Mouse (Mus musculus) myocyte (in vitro differentiated cells): ENCODE results near the gene Gm29276. TPM values are rescaled to one million over a fixed set of nuclear protein-coding genes. Genes with fewer than 3 reads are reported as not detected.
"Not testable (repeated sequence)": the region's sequence is repeated elsewhere in the genome, so short reads cannot be mapped to it uniquely, and the experiment has no call there.

Experiments used
- H3K27me3 ChIP-seq: one replicate; pipeline ENCODE4 v1.6.1; 2011; ENCODE audit not compliant: control insufficient read depth, insufficient read depth, insufficient read length
- H3K36me3 ChIP-seq: one replicate; pipeline ENCODE4 v1.6.1; 2011; ENCODE audit not compliant: control insufficient read depth, insufficient read depth
- H3K4me2 ChIP-seq: one replicate; pipeline ENCODE4 v1.6.1; 2011; ENCODE audit warnings: low read depth, control low read depth
- H3K4me3 ChIP-seq: one replicate; pipeline ENCODE4 v1.5.1; 2011; ENCODE audit warnings: mild to moderate bottlenecking, control low read depth, moderate library complexity
- H3K79me2 ChIP-seq: one replicate; pipeline ENCODE4 v1.6.1; 2011; ENCODE audit not compliant: control insufficient read depth, insufficient read depth
- H3ac ChIP-seq: one replicate; pipeline ENCODE4 v1.6.1; 2011; ENCODE audit not compliant: control insufficient read depth, insufficient read length
- polyA plus RNA-seq: library from polyadenylated mRNA; unstranded; fragments of >200 nt; fragmentation: generic; extraction: Trizol; gene quantifications from one replicate; pipeline ENCODE4 v1.2.1, GENCODE M21; 2012; ENCODE audit warnings: missing spikeins

Gene Gm29276
- not detected for polyA plus RNA-seq

DNA sequence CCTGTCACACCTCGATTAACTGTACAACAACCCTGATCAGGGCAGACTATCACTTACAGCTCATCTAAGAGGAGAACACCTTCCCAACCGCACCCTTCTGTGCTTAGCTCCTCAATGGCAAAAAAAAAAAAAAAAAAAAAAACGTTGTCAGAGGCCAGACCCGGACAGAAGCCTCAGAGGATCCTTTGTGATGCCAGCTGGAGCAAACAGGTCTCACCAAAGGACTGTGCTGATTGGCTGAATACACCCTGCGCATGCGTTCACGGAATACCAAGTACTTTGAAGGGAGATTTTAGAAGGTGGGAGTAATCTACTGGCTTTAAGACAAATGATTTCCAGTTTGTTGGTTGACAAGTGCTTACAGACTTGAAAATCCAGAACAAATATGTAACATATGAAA, at the start of gene Gm29276:
Gm29276 (minus strand) TSS at position 101 of the 400 bp plus-strand sequence.
- not testable (repeated sequence) for H3K4me2 ChIP-seq, H3K4me3 ChIP-seq, H3K79me2 ChIP-seq, H3ac ChIP-seq, H3K27me3 ChIP-seq, H3K36me3 ChIP-seq
